Mouse (Mus musculus) lung, embryonic 15.5 days (tissue): ENCODE results near the gene Vmn1r234. TPM values are rescaled to one million over a fixed set of nuclear protein-coding genes. Genes with fewer than 3 reads are reported as not detected.
"Not testable (repeated sequence)": the region's sequence is repeated elsewhere in the genome, so short reads cannot be mapped to it uniquely, and the experiment has no call there.

Experiments
- ATAC-seq: fragments of 200-750 bp; cut with Nextera tagmentation; 2 replicates; pipeline ENCODE4 v1.8.0; 2017; ENCODE audit warnings: moderate number of reproducible peaks, borderline replicate concordance; ENCODE audit not compliant: low FRiP score, low TSS enrichment; ENCODE audit errors: extremely low read depth
- H3K27ac ChIP-seq: fragments of 300-500 bp; sonication (generic); 2 replicates; pipeline ENCODE4 v1.5.1; 2015; ENCODE audit warnings: moderate library complexity, mild to moderate bottlenecking, inconsistent platforms
- H3K27me3 ChIP-seq: fragments of 300-500 bp; sonication (generic); 2 replicates; pipeline ENCODE4 v1.6.1; 2015; ENCODE audit warnings: inconsistent platforms
- H3K36me3 ChIP-seq: fragments of 300-500 bp; sonication (generic); 2 replicates; pipeline ENCODE4 v1.6.1; 2015; ENCODE audit warnings: inconsistent platforms
- H3K4me1 ChIP-seq: fragments of 300-500 bp; sonication (generic); 2 replicates; pipeline ENCODE4 v1.6.1; 2015; ENCODE audit warnings: inconsistent platforms
- H3K4me2 ChIP-seq: fragments of 300-500 bp; sonication (generic); 2 replicates; pipeline ENCODE4 v1.6.1; 2015; ENCODE audit warnings: inconsistent platforms, mild to moderate bottlenecking, moderate library complexity
- H3K4me3 ChIP-seq: fragments of 300-500 bp; sonication (generic); 2 replicates; pipeline ENCODE4 v1.5.1; 2015; ENCODE audit warnings: mild to moderate bottlenecking, inconsistent platforms
- H3K9ac ChIP-seq: fragments of 300-500 bp; sonication (generic); 2 replicates; pipeline ENCODE4 v1.6.1; 2015; ENCODE audit warnings: inconsistent platforms
- H3K9me3 ChIP-seq: fragments of 300-500 bp; sonication (generic); 2 replicates; pipeline ENCODE4 v1.6.1; 2016; ENCODE audit warnings: inconsistent platforms
- WGBS: fragments of 180-500 bp; shearing (Covaris S2); methylation state at CpG from one replicate; pipeline ENCODE4 v1.1.7; 2015; 5-methylcytosine and 5-hydroxymethylcytosine counted together
- microRNA-seq: library from miRNA; unstranded; fragments of <30 nt; microRNA quantifications from one replicate; pipeline ENCODE4, GENCODE M21; 2016
- polyA plus RNA-seq: library from polyadenylated mRNA; unstranded; fragments of >200 nt; fragmentation: Nextera tagmentation; extraction: Ambion mirVana; gene quantifications from 2 replicates; pipeline ENCODE4 v1.2.1, GENCODE M21; 2015

Vmn1r234 gene
- polyA plus RNA-seq: not detected in 2 replicates

GRCm38 (mm10) chr17:21225787-21226186, at the start of gene Vmn1r234:
Gene Vmn1r234, plus strand, starts transcription at chr17:21226087.
- WGBS: 84% methylated on average over 1 of the region's 1 CpGs
- Histone ChIP-seq H3K9ac (no peak within 1 kb of the TSS), H3K4me3 (no peak within 1 kb of the TSS), H3K4me2 (no peak within 1 kb of the TSS), H3K27ac (no peak within 1 kb of the TSS), H3K36me3 (no peaks in the 10 kb centered on the region), H3K27me3 (no peaks in the 10 kb centered on the region), H3K4me1 (no peaks in the 10 kb centered on the region), H3K9me3 (no peaks in the 10 kb centered on the region)
- no peak for ATAC-seq

GRCm38 (mm10) chr17:21211081-21211480, 14.8 kb upstream of the Vmn1r234 start:
- not testable (repeated sequence) for H3K4me1 ChIP-seq, H3K36me3 ChIP-seq, H3K9ac ChIP-seq, ATAC-seq, H3K4me3 ChIP-seq, H3K27me3 ChIP-seq, H3K27ac ChIP-seq, H3K4me2 ChIP-seq, H3K9me3 ChIP-seq
- 60% methylated on average over 1 of the region's 1 CpGs for WGBS

- no peak overlapping the region for H3K9ac ChIP-seq
- H3K4me1 ChIP-seq: no peaks in the 10 kb centered on the region
- WGBS: 26% methylated on average over 9 of the region's 9 CpGs
- no peaks in the 10 kb centered on the region for H3K36me3 ChIP-seq
- no peaks in the 10 kb centered on the region for H3K9me3 ChIP-seq
- no peak overlapping the region for H3K27ac ChIP-seq
- no peak for ATAC-seq
- no peak overlapping the region for H3K4me2 ChIP-seq
- no peaks in the 10 kb centered on the region for H3K27me3 ChIP-seq
- no peak overlapping the region for H3K4me3 ChIP-seq
These were observed 5.8 kb downstream of the Vmn1r234 start for GRCm38 (mm10) chr17:21231654-21232053.

DNA sequence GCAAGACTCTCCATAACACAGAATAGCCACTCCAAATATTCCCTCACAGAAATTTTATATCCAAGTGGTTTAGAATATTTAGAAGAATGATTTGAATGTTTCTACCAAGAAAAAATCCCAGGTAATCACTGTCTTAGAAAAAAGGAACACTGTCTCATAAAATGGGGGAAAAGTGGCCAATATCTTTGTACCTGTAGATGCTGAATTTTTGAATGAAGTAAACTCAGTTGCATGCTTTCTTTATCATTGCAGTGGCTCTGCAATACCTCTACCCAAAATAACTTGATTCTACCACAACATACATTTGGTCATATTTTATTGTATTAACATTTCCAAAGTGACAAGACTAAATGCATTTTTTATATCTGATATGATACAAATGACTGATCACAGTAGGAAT, 30.2 kb downstream of the Vmn1r234 start, which contains the start of gene Vmn1r235:
TSS of gene Vmn1r235 (plus strand) at position 301 of the 400 bp plus-strand sequence.
- Histone ChIP-seq H3K4me2 (no peak within 1 kb of the TSS), H3K4me3 (no peak within 1 kb of the TSS), H3K4me1 (no peaks in the 10 kb centered on the region), H3K36me3 (no peaks in the 10 kb centered on the region), H3K9ac (no peak within 1 kb of the TSS), H3K9me3 (no peaks in the 10 kb centered on the region), H3K27me3 (no peaks in the 10 kb centered on the region), H3K27ac (no peak within 1 kb of the TSS)
- ATAC-seq: no peak

DNA sequence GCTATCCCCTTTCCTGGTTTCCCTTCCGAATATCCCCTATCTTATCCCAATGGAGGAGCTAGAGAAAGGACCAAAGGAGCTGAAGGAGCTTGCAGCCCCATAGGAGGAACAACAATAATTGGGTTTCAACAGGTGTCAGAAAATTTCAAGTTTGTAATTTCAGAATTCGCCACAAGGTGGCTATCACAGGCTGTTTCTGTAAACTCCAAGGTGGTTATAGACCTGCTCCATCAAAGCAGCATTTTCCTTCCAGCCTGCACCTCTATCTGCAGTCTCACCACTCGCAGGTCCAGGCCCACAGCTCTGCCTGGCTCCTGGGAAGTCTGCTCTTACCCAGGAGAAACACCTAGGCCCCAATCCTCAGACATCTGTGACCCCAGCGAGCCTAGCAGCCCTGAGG, 46.2 kb downstream of the Vmn1r234 start:
- WGBS: 15% methylated on average over 4 of the region's 4 CpGs
- no peak for ATAC-seq
- H3K4me1 ChIP-seq: no peaks in the 10 kb centered on the region

DNA sequence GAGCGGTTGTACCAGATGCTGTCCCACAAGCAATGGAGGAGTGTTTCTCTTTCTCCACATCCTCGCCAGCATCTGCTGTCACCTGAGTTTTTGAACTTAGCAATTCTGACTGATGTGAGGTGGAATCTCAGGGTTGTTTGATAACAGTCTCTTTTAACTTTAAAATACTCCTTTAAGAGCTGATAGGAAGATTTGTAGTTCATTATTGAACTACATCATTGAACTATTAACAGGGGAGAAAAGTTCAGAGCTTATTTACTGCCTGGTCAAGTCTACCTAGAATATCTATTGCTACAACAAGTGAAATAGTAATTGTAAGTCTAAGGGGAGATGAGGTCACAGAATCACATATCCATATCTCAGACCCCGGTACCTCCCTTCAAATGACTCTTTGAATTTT, 56.8 kb downstream of the Vmn1r234 start, which contains the start of gene Vmn1r236:
TSS of gene Vmn1r236 (plus strand) at position 301 of the 400 bp plus-strand sequence.
- no peak within 1 kb of the TSS for H3K9ac ChIP-seq
- H3K4me3 ChIP-seq: no peak within 1 kb of the TSS
- no peaks in the 10 kb centered on the region for H3K4me1 ChIP-seq
- no peaks in the 10 kb centered on the region for H3K27me3 ChIP-seq
- no peaks in the 10 kb centered on the region for H3K9me3 ChIP-seq
- 69% methylated on average over 3 of the region's 3 CpGs for WGBS
- no peak within 1 kb of the TSS for H3K27ac ChIP-seq
- no peak within 1 kb of the TSS for H3K4me2 ChIP-seq
- no peak for ATAC-seq
- no peaks in the 10 kb centered on the region for H3K36me3 ChIP-seq

More for the DNA sequence above, 46.2 kb downstream of the Vmn1r234 start:
- Histone ChIP-seq H3K4me3 (no peak overlapping the region), H3K27ac (no peak overlapping the region), H3K27me3 (no peaks in the 10 kb centered on the region), H3K9ac (no peak overlapping the region), H3K9me3 (no peaks in the 10 kb centered on the region), H3K36me3 (no peaks in the 10 kb centered on the region), H3K4me2 (no peak overlapping the region)

- Histone ChIP-seq H3K9me3 (no peaks in the 10 kb centered on the region), H3K4me2 (no peak overlapping the region), H3K4me3 (no peak overlapping the region), H3K9ac (no peak overlapping the region), H3K27ac (no peak overlapping the region), H3K27me3 (no peaks in the 10 kb centered on the region), H3K36me3 (no peaks in the 10 kb centered on the region), H3K4me1 (no peaks in the 10 kb centered on the region)
- no peak for ATAC-seq
These were observed 58.5 kb downstream of the Vmn1r234 start for GRCm38 (mm10) chr17:21284395-21284794.

Small RNA genes within 50 kb of the gene (microRNA-seq; reads per million reads assigned to microRNA genes)
- gene Gm26384: not detected

Other genes with a start within 250 kb of the Vmn1r234 start
- not detected in 2 replicates for gene Vmn1r233, start 229.6 kb upstream of the Vmn1r234 start, polyA plus RNA-seq
- gene Zfp160, start 217.2 kb upstream of the Vmn1r234 start, polyA plus RNA-seq: 12.8 and 14.6 TPM in 2 replicates
- gene Vmn1r235, start 30.3 kb downstream of the Vmn1r234 start, polyA plus RNA-seq: not detected in 2 replicates
- gene Vmn1r236, start 56.9 kb downstream of the Vmn1r234 start, polyA plus RNA-seq: not detected in 2 replicates
- not detected in 2 replicates for gene Vmn1r237, start 85.8 kb downstream of the Vmn1r234 start, polyA plus RNA-seq
- gene Zfp677, start 157.7 kb downstream of the Vmn1r234 start, polyA plus RNA-seq: 2.2 and 2.4 TPM in 2 replicates
- 6.3 and 7.0 TPM in 2 replicates for gene Zfp54, start 197.1 kb downstream of the Vmn1r234 start, polyA plus RNA-seq
- gene Zfp51, start 224.3 kb downstream of the Vmn1r234 start, polyA plus RNA-seq: 15.3 and 15.8 TPM in 2 replicates